Mouse (Mus musculus): Measurements from ENCODE around the gene 4930562C15Rik.
"Not testable (repeated sequence)": the region's sequence is repeated elsewhere in the genome, so short reads cannot be mapped to it uniquely, and the experiment has no call there.

4930562C15Rik gene

GRCm38 (mm10) chr16:4835191-4835590 is at the start of gene 4930562C15Rik:
TSS of gene 4930562C15Rik (plus strand) at chr16:4835416.
- no peak for DNase-seq (ENCODE audit: low read depth, low spot score)

GRCm38 (mm10) chr16:4785706-4786105 is 49.5 kb upstream of the 4930562C15Rik start:
- DNase-seq (ENCODE audit: low read depth, low spot score) = no peak

- DNase-seq (ENCODE audit: low read depth, low spot score) = no peak
Observed at GRCm38 (mm10) chr16:4788176-4788575, 47.0 kb upstream of the 4930562C15Rik start.

GRCm38 (mm10) chr16:4789311-4789768 is 45.9 kb upstream of the 4930562C15Rik start:
- no peak for DNase-seq (ENCODE audit: low read depth, low spot score)

- peak; percentile 93 for DNase-seq (ENCODE audit: low read depth, low spot score)
Observed at GRCm38 (mm10) chr16:4789810-4790559, 45.2 kb upstream of the 4930562C15Rik start, which contains the start of gene Cdip1. TSS of gene Cdip1 (minus strand) at chr16:4790292.

GRCm38 (mm10) chr16:4791332-4791731 is 43.9 kb upstream of the 4930562C15Rik start:
- DNase-seq (ENCODE audit: low read depth, low spot score) = no peak

GRCm38 (mm10) chr16:4796631-4797030 is 38.6 kb upstream of the 4930562C15Rik start:
- DNase-seq (ENCODE audit: low read depth, low spot score) = no peak

GRCm38 (mm10) chr16:4818349-4818748 is 16.9 kb upstream of the 4930562C15Rik start:
- DNase-seq (ENCODE audit: low read depth, low spot score) = no peak

- not testable (repeated sequence) for DNase-seq (ENCODE audit: low read depth, low spot score)
Observed at GRCm38 (mm10) chr16:4824466-4824865, 10.8 kb upstream of the 4930562C15Rik start.

- DNase-seq (ENCODE audit: low read depth, low spot score) = no peak
Observed at GRCm38 (mm10) chr16:4827639-4828038, 7.6 kb upstream of the 4930562C15Rik start.

- DNase-seq (ENCODE audit: low read depth, low spot score) = no peak
Observed at GRCm38 (mm10) chr16:4829271-4829900, 5.8 kb upstream of the 4930562C15Rik start.

GRCm38 (mm10) chr16:4831650-4832419 is 3.4 kb upstream of the 4930562C15Rik start:
- no peak for DNase-seq (ENCODE audit: low read depth, low spot score)

GRCm38 (mm10) chr16:4833858-4834257 is 1.4 kb upstream of the 4930562C15Rik start:
- DNase-seq (ENCODE audit: low read depth, low spot score) = no peak

GRCm38 (mm10) chr16:4837631-4838030 is 2.4 kb downstream of the 4930562C15Rik start:
- DNase-seq (ENCODE audit: low read depth, low spot score) = no peak

GRCm38 (mm10) chr16:4839552-4839951 is 4.3 kb downstream of the 4930562C15Rik start:
- DNase-seq (ENCODE audit: low read depth, low spot score) = no peak

- DNase-seq (ENCODE audit: low read depth, low spot score) = no peak
Observed at GRCm38 (mm10) chr16:4840231-4840630, 5.0 kb downstream of the 4930562C15Rik start.

GRCm38 (mm10) chr16:4847041-4847440 is 11.8 kb downstream of the 4930562C15Rik start:
- no peak for DNase-seq (ENCODE audit: low read depth, low spot score)

GRCm38 (mm10) chr16:4848090-4848489 is 12.9 kb downstream of the 4930562C15Rik start:
- no peak for DNase-seq (ENCODE audit: low read depth, low spot score)

- no peak for DNase-seq (ENCODE audit: low read depth, low spot score)
Observed at GRCm38 (mm10) chr16:4850361-4850760, 15.1 kb downstream of the 4930562C15Rik start.

GRCm38 (mm10) chr16:4850938-4851628 is 15.9 kb downstream of the 4930562C15Rik start:
- DNase-seq (ENCODE audit: low read depth, low spot score) = no peak

GRCm38 (mm10) chr16:4855046-4855650 is 19.9 kb downstream of the 4930562C15Rik start:
- no peak for DNase-seq (ENCODE audit: low read depth, low spot score)
